Mouse (Mus musculus): ENCODE results near the gene P2ry6.

- TF ChIP-seq CTCF (IDR thresholded peaks at IDR 0.05; ENCODE audit: extremely low read depth, insufficient read length, insufficient replicate concordance, low read depth, low read length) (no peak), POLR2A (IDR thresholded peaks at IDR 0.05; ENCODE audit: low read depth, low read length) (no peak)
Measured at GRCm38 (mm10) chr7:100998578-100998960, 24.1 kb upstream of the P2ry6 start.

Measured in small intestine, adult 2 months (tissue).